Mouse (Mus musculus) heart, embryonic 16.5 days (tissue): ENCODE measurements around the gene Fcrla. TPM values are rescaled to one million over a fixed set of nuclear protein-coding genes. Genes with fewer than 3 reads are reported as not detected.

ENCODE experiments used
- ATAC-seq: fragments of 200-750 bp; cut with Nextera tagmentation; replicated peaks from 2 replicates; pipeline ENCODE4 v1.8.0; 2017; ENCODE audit warnings: moderate number of reproducible peaks; ENCODE audit not compliant: insufficient read depth, low FRiP score; ENCODE audit errors: extremely low read depth
- H3K27ac ChIP-seq: fragments of 300-500 bp; sonication (generic); 2 replicates; pipeline ENCODE4 v1.5.1; 2014; ENCODE audit warnings: mild to moderate bottlenecking, low read length, control low read depth, moderate library complexity
- H3K27me3 ChIP-seq: fragments of 300-500 bp; sonication (generic); 2 replicates; pipeline ENCODE4 v1.6.1; 2014; ENCODE audit warnings: low read length, mixed read lengths; ENCODE audit not compliant: control insufficient read depth, insufficient read depth
- H3K36me3 ChIP-seq: fragments of 300-500 bp; sonication (generic); 2 replicates; pipeline ENCODE4 v1.6.1; 2014; ENCODE audit not compliant: control insufficient read depth, insufficient read depth
- H3K4me1 ChIP-seq: fragments of 300-500 bp; sonication (generic); 2 replicates; pipeline ENCODE4 v1.6.1; 2014; ENCODE audit warnings: low read length, mixed read lengths; ENCODE audit not compliant: control insufficient read depth, insufficient read depth
- H3K4me2 ChIP-seq: fragments of 300-500 bp; sonication (generic); 2 replicates; pipeline ENCODE4 v1.6.1; 2014; ENCODE audit warnings: low read depth, mild to moderate bottlenecking, control low read depth, low read length
- H3K4me3 ChIP-seq: fragments of 300-500 bp; sonication (generic); 2 replicates; pipeline ENCODE4 v1.5.1; 2014; ENCODE audit warnings: mild to moderate bottlenecking, control low read depth, low read length
- H3K9ac ChIP-seq: fragments of 300-500 bp; sonication (generic); 2 replicates; pipeline ENCODE4 v1.6.1; 2014; ENCODE audit warnings: low read length, control low read depth
- H3K9me3 ChIP-seq: fragments of 300-500 bp; sonication (generic); replicated peaks from 2 replicates; pipeline ENCODE4 v1.6.1; 2016; ENCODE audit warnings: low read length; ENCODE audit not compliant: control insufficient read depth
- WGBS: fragments of 180-500 bp; shearing (Covaris S2); extraction: QIAGEN DNeasy Blood & Tissue Kit; methylation state at CpG from one replicate; pipeline ENCODE4 v1.1.7; 2014; 5-methylcytosine and 5-hydroxymethylcytosine counted together
- polyA plus RNA-seq: library from polyadenylated mRNA; unstranded; fragments of >200 nt; fragmentation: Nextera tagmentation; extraction: Ambion mirVana; gene quantifications from 2 replicates; pipeline ENCODE4 v1.2.1, GENCODE M21; 2015

Gene Fcrla
- polyA plus RNA-seq, 1 experiment from 2014 or later: 0.20 TPM

GRCm38 (mm10) chr1:170867691-170868105 lies 59.7 kb downstream of the Fcrla start, which contains the start of gene Atf6:
Gene Atf6 (minus strand): TSS chr1:170867771.
- peak; percentile 63 for ATAC-seq
- no peaks in the 10 kb centered on the region for H3K27me3 ChIP-seq
- WGBS: under 1% methylated on average over 25 of the region's 25 CpGs

More at GRCm38 (mm10) chr1:170867691-170868105, 59.7 kb downstream of the Fcrla start, which contains the start of gene Atf6:
- no peaks in the 10 kb centered on the region for H3K9me3 ChIP-seq
- H3K36me3 ChIP-seq: 0 out of 2 replicates have a peak, but pooled peaks cover 2% of the 10 kb centered on the region
- peak within 1 kb of the TSS; percentile 86 for H3K9ac ChIP-seq
- H3K4me2 ChIP-seq: peak within 1 kb of the TSS; percentile 76
- H3K27ac ChIP-seq: peak within 1 kb of the TSS; percentile 64
- H3K4me1 ChIP-seq: peaks cover 17% of the 10 kb centered on the region
- peak within 1 kb of the TSS; percentile 82 for H3K4me3 ChIP-seq

Other genes with a start within 250 kb of the Fcrla start
- gene Atf6, start 59.8 kb downstream of the Fcrla start, polyA plus RNA-seq: 10.1 and 11.2 TPM in 2 replicates
- gene Gm26620, start 42.5 kb downstream of the Fcrla start, polyA plus RNA-seq: 0.53 and 0.71 TPM in 2 replicates
- 20.7 and 22.1 TPM in 2 replicates for gene Dusp12, start 42.0 kb downstream of the Fcrla start, polyA plus RNA-seq
- gene Fcrlb, start 14.6 kb downstream of the Fcrla start, polyA plus RNA-seq: 0.11 TPM in 1 of 2 replicates, not detected in the other
- gene Fcgr2b, start 49.0 kb upstream of the Fcrla start, polyA plus RNA-seq: 2.5 and 3.0 TPM in 2 replicates
- 1.1 and 1.3 TPM in 2 replicates for gene Fcgr4, start 91.3 kb upstream of the Fcrla start, polyA plus RNA-seq
- 10.2 and 10.7 TPM in 2 replicates for gene Fcgr3, start 137.4 kb upstream of the Fcrla start, polyA plus RNA-seq
- 2.9 and 3.5 TPM in 2 replicates for gene Cfap126, start 186.3 kb upstream of the Fcrla start, polyA plus RNA-seq
- gene Sdhc, start 223.0 kb upstream of the Fcrla start, polyA plus RNA-seq: 622 and 629 TPM in 2 replicates
- 0.44 and 1.1 TPM in 2 replicates for gene Mpz, start 223.1 kb upstream of the Fcrla start, polyA plus RNA-seq